Mouse (Mus musculus) stomach, postnatal 0 days (tissue): ENCODE results near the gene Bpifb9a.

Experiments used
- CTCF ChIP-seq: IDR thresholded peaks from 2 replicates; pipeline ENCODE4 v1.5.1; 2016; ENCODE audit warnings: antibody characterized with exemption, low read depth, mild to moderate bottlenecking, moderate library complexity
- EP300 ChIP-seq: optimal IDR thresholded peaks from 2 replicates; pipeline ENCODE3; 2016; ENCODE audit warnings: antibody characterized with exemption

DNA sequence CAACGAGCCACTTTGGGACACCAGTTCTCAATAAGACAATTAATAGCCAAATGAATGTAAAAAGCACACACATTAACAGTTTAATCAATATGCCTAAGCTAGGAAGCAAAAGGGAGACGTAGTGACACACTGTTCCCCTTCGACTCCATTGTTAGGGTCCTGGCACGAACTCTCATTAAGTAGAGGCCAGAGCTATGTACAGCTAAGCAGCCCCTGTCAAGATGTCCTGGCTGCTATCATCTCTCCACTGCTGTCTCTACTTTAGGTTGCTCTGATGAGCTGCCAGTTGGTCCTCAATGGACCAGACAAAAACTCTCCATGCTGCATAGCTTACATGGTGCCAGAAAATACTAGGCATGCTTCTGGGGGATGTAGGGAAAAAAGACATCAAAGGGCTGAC, 1.9 kb upstream of the Bpifb9a start:
- TF ChIP-seq CTCF, result no peak
- TF ChIP-seq EP300, result no peak
